Mouse (Mus musculus): Measurements from ENCODE around the gene Nop10.
A peak's percentile ranks its signal among the peaks of the same experiment; 100 is the strongest.

The Nop10 gene

GRCm38 (mm10) chr2:112261748-112262653, at the start of gene Nop10:
Gene Nop10, plus strand, starts transcription at chr2:112261926.
- no peaks in the 10 kb centered on the region for H3K36me3 ChIP-seq (ENCODE audit: control insufficient read depth, insufficient read depth, low read length, poor library complexity, severe bottlenecking)
- no peaks in the 10 kb centered on the region for H3K27me3 ChIP-seq (ENCODE audit: control insufficient read depth, insufficient read depth, low read length, poor library complexity, severe bottlenecking)
- peak; percentile 91 for DNase-seq (ENCODE audit: low read depth, low spot score)

GRCm38 (mm10) chr2:112215977-112216376, 45.7 kb upstream of the Nop10 start:
- DNase-seq (ENCODE audit: low read depth, low spot score) = peak; percentile 56
- H3K36me3 ChIP-seq (ENCODE audit: control insufficient read depth, insufficient read depth, low read length, poor library complexity, severe bottlenecking) = no peaks in the 10 kb centered on the region
- H3K27me3 ChIP-seq (ENCODE audit: control insufficient read depth, insufficient read depth, low read length, poor library complexity, severe bottlenecking) = no peaks in the 10 kb centered on the region

GRCm38 (mm10) chr2:112217614-112218013, 44.1 kb upstream of the Nop10 start:
- Histone ChIP-seq H3K36me3 (ENCODE audit: control insufficient read depth, insufficient read depth, low read length, poor library complexity, severe bottlenecking) (no peaks in the 10 kb centered on the region), H3K27me3 (ENCODE audit: control insufficient read depth, insufficient read depth, low read length, poor library complexity, severe bottlenecking) (no peaks in the 10 kb centered on the region)
- DNase-seq (ENCODE audit: low read depth, low spot score) = no peak

- Histone ChIP-seq H3K36me3 (ENCODE audit: control insufficient read depth, insufficient read depth, low read length, poor library complexity, severe bottlenecking) (no peaks in the 10 kb centered on the region), H3K27me3 (ENCODE audit: control insufficient read depth, insufficient read depth, low read length, poor library complexity, severe bottlenecking) (no peaks in the 10 kb centered on the region)
- DNase-seq (ENCODE audit: low read depth, low spot score) = no peak
Measured at GRCm38 (mm10) chr2:112220880-112221279, 40.8 kb upstream of the Nop10 start.

- no peak for DNase-seq (ENCODE audit: low read depth, low spot score)
- Histone ChIP-seq H3K27me3 (ENCODE audit: control insufficient read depth, insufficient read depth, low read length, poor library complexity, severe bottlenecking) (no peaks in the 10 kb centered on the region), H3K36me3 (ENCODE audit: control insufficient read depth, insufficient read depth, low read length, poor library complexity, severe bottlenecking) (no peaks in the 10 kb centered on the region)
Measured at GRCm38 (mm10) chr2:112222607-112223006, 39.1 kb upstream of the Nop10 start.

GRCm38 (mm10) chr2:112224356-112224755, 37.4 kb upstream of the Nop10 start:
- H3K27me3 ChIP-seq (ENCODE audit: control insufficient read depth, insufficient read depth, low read length, poor library complexity, severe bottlenecking) = no peaks in the 10 kb centered on the region
- DNase-seq (ENCODE audit: low read depth, low spot score) = no peak
- H3K36me3 ChIP-seq (ENCODE audit: control insufficient read depth, insufficient read depth, low read length, poor library complexity, severe bottlenecking) = no peaks in the 10 kb centered on the region

- no peaks in the 10 kb centered on the region for H3K27me3 ChIP-seq (ENCODE audit: control insufficient read depth, insufficient read depth, low read length, poor library complexity, severe bottlenecking)
- no peaks in the 10 kb centered on the region for H3K36me3 ChIP-seq (ENCODE audit: control insufficient read depth, insufficient read depth, low read length, poor library complexity, severe bottlenecking)
- no peak for DNase-seq (ENCODE audit: low read depth, low spot score)
Measured at GRCm38 (mm10) chr2:112232623-112233022, 29.1 kb upstream of the Nop10 start.

GRCm38 (mm10) chr2:112236620-112237019, 25.1 kb upstream of the Nop10 start:
- DNase-seq (ENCODE audit: low read depth, low spot score) = no peak
- no peaks in the 10 kb centered on the region for H3K27me3 ChIP-seq (ENCODE audit: control insufficient read depth, insufficient read depth, low read length, poor library complexity, severe bottlenecking)
- H3K36me3 ChIP-seq (ENCODE audit: control insufficient read depth, insufficient read depth, low read length, poor library complexity, severe bottlenecking) = no peaks in the 10 kb centered on the region

GRCm38 (mm10) chr2:112238006-112238405, 23.7 kb upstream of the Nop10 start:
- H3K27me3 ChIP-seq (ENCODE audit: control insufficient read depth, insufficient read depth, low read length, poor library complexity, severe bottlenecking) = no peaks in the 10 kb centered on the region
- DNase-seq (ENCODE audit: low read depth, low spot score) = peak; percentile 6
- no peaks in the 10 kb centered on the region for H3K36me3 ChIP-seq (ENCODE audit: control insufficient read depth, insufficient read depth, low read length, poor library complexity, severe bottlenecking)

GRCm38 (mm10) chr2:112239212-112239934, 22.4 kb upstream of the Nop10 start, which contains the start of gene Lpcat4:
Gene Lpcat4, plus strand, starts transcription at chr2:112239468.
- H3K36me3 ChIP-seq (ENCODE audit: control insufficient read depth, insufficient read depth, low read length, poor library complexity, severe bottlenecking) = no peaks in the 10 kb centered on the region
- DNase-seq (ENCODE audit: low read depth, low spot score) = peak; percentile 86
- no peaks in the 10 kb centered on the region for H3K27me3 ChIP-seq (ENCODE audit: control insufficient read depth, insufficient read depth, low read length, poor library complexity, severe bottlenecking)

- no peaks in the 10 kb centered on the region for H3K27me3 ChIP-seq (ENCODE audit: control insufficient read depth, insufficient read depth, low read length, poor library complexity, severe bottlenecking)
- H3K36me3 ChIP-seq (ENCODE audit: control insufficient read depth, insufficient read depth, low read length, poor library complexity, severe bottlenecking) = no peaks in the 10 kb centered on the region
- DNase-seq (ENCODE audit: low read depth, low spot score) = peak; percentile 58
Measured at GRCm38 (mm10) chr2:112239935-112240721, 21.6 kb upstream of the Nop10 start.

- no peak for DNase-seq (ENCODE audit: low read depth, low spot score)
- Histone ChIP-seq H3K36me3 (ENCODE audit: control insufficient read depth, insufficient read depth, low read length, poor library complexity, severe bottlenecking) (no peaks in the 10 kb centered on the region), H3K27me3 (ENCODE audit: control insufficient read depth, insufficient read depth, low read length, poor library complexity, severe bottlenecking) (no peaks in the 10 kb centered on the region)
Measured at GRCm38 (mm10) chr2:112241787-112242186, 19.9 kb upstream of the Nop10 start.

GRCm38 (mm10) chr2:112245307-112245706, 16.4 kb upstream of the Nop10 start:
- Histone ChIP-seq H3K36me3 (ENCODE audit: control insufficient read depth, insufficient read depth, low read length, poor library complexity, severe bottlenecking) (no peaks in the 10 kb centered on the region), H3K27me3 (ENCODE audit: control insufficient read depth, insufficient read depth, low read length, poor library complexity, severe bottlenecking) (no peaks in the 10 kb centered on the region)
- DNase-seq (ENCODE audit: low read depth, low spot score) = no peak

GRCm38 (mm10) chr2:112246193-112246592, 15.5 kb upstream of the Nop10 start:
- DNase-seq (ENCODE audit: low read depth, low spot score) = no peak
- Histone ChIP-seq H3K36me3 (ENCODE audit: control insufficient read depth, insufficient read depth, low read length, poor library complexity, severe bottlenecking) (no peaks in the 10 kb centered on the region), H3K27me3 (ENCODE audit: control insufficient read depth, insufficient read depth, low read length, poor library complexity, severe bottlenecking) (no peaks in the 10 kb centered on the region)

All from splenic B cell, adult 2 months (primary cell).